Mouse (Mus musculus) heart, adult 2 months (tissue): ENCODE measurements at regions not wholly inside any gene's neighbourhood (a gene's known extent, or its start where the extent isn't known, plus 50 kb on each side); places are given as distances from the start of the nearest gene placed in this dataset.

Source experiments
- DNase-seq, 2 experiments: peaks; one replicate each; pipeline ENCODE4 v3.0.0; 2021
- H3K27ac ChIP-seq: fragments of 200-600 bp; 2 replicates; pipeline ENCODE4 v1.8.1; 2022
- H3K27me3 ChIP-seq: fragments of 200-500 bp; 2 replicates; pipeline ENCODE4 v1.6.1; 2012; ENCODE audit warnings: mild to moderate bottlenecking, low read length, inconsistent platforms, mixed read lengths; ENCODE audit not compliant: control insufficient read depth, insufficient read depth
- H3K36me3 ChIP-seq: fragments of 200-500 bp; 2 replicates; pipeline ENCODE4 v1.6.1; 2012; ENCODE audit warnings: low read length, inconsistent platforms; ENCODE audit not compliant: control insufficient read depth, insufficient read depth
- H3K4me1 ChIP-seq: fragments of 200-500 bp; 2 replicates; pipeline ENCODE4 v1.6.1; 2011; ENCODE audit warnings: low read length; ENCODE audit not compliant: control insufficient read depth, insufficient read depth
- H3K4me3 ChIP-seq: fragments of 200-600 bp; 2 replicates; pipeline ENCODE4 v1.8.1; 2022
- H3K79me2 ChIP-seq: fragments of 200-500 bp; replicated peaks from 2 replicates; pipeline ENCODE4 v1.6.1; 2012; ENCODE audit warnings: mild to moderate bottlenecking, inconsistent platforms, low read length, moderate library complexity, mixed read lengths; ENCODE audit not compliant: control insufficient read depth, insufficient read depth
- H3K9ac ChIP-seq: fragments of 200-500 bp; 2 replicates; pipeline ENCODE4 v1.6.1; 2012; ENCODE audit warnings: low read depth, mild to moderate bottlenecking, control low read depth, inconsistent platforms, low read length, mixed read lengths
- CTCF ChIP-seq: fragments of 200-600 bp; IDR thresholded peaks from 2 replicates; pipeline ENCODE4 v1.8.1; 2022; ENCODE audit warnings: antibody characterized with exemption, mild to moderate bottlenecking, moderate library complexity
- EP300 ChIP-seq: fragments of 200-500 bp; IDR thresholded peaks from 2 replicates; pipeline ENCODE4 v1.6.1; 2011; ENCODE audit warnings: low read depth, low read length, control low read depth; ENCODE audit not compliant: insufficient read depth
- POLR2A ChIP-seq: fragments of 200-500 bp; IDR thresholded peaks from 2 replicates; pipeline ENCODE4 v1.6.1; 2011; ENCODE audit warnings: mild to moderate bottlenecking, low read depth, low read length, control low read depth; ENCODE audit not compliant: insufficient read depth
- WGBS: fragments of 180-500 bp; shearing (Covaris S2); methylation state at CpG from one replicate; pipeline ENCODE4 v1.1.7; 2018; 5-methylcytosine and 5-hydroxymethylcytosine counted together
- intact Hi-C: fragments of 180-260 bp; cut with DNase I; formaldehyde crosslinking; loops from one replicate; pipeline ENCODE4 v1.15.1; 2025

DNA sequence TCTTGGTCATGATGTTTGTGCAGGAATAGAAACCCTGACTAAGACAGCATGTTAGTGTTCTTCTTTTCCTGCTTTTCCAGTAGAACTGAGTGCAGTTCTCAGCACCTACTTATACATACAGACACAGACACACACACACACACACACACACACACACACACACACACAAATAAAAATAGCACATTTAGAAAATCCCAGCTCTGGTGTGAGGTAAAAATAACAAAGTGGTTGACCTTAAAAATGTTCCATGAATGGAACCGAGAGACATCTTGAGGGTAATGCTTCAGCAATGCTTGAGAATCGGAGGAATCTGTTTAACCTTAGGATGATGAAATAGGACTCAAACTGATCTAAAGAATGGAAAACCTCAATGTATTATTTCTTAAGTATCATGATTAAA lies 84.4 kb upstream of the Ankrd1 start:
- peaks cover 2% of the 10 kb centered on the region; the same call in 1 of the 2 replicates for H3K4me1 ChIP-seq
- intact Hi-C loops, result no loop called here
- TF ChIP-seq EP300 (no peak), POLR2A (no peak), CTCF (no peak)
- H3K36me3 ChIP-seq, result no peaks in the 10 kb centered on the region
- H3K27ac ChIP-seq, result no peak overlapping the region
- 75% methylated on average over 2 of the region's 2 CpGs for WGBS
- H3K27me3 ChIP-seq, result no peaks in the 10 kb centered on the region
- H3K4me3 ChIP-seq, result no peak overlapping the region
- no peaks in the 10 kb centered on the region for H3K79me2 ChIP-seq
- DNase-seq, result no peak
- no peak overlapping the region for H3K9ac ChIP-seq

DNA sequence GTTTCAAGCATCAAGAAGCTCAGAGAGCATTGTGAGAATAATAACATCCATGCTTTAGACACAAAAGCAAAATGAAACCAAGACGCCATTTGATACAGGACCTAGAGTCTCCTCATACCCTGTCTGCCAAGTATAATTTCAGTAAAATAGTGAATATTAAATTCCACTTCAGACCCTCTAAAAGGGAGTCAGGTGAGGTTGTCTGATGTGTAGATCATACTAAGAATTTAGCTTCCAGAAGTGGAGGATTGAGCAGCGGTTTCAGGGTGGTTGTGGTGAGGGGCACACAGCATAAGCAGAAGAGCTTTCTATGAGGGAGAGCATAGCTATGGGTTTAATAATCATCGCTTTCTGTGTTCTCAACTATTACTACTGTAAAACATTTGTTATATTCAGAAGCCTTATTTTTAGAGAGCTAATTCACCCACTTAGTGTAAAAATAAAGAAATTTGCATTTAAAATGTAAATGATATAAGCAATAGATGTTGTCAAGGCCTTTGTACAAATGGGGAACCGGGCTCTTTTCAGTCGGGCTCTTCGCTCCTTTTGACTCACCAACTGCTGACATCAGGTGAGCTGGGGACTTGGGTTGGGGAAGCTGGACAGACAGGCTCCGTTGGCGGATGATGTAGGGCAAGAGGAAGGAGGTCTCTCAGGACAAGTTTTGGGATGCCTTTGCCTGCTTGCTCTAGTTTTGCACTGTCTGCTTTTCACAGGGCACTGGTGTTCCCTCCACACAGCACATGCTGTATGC lies 85.2 kb upstream of the Ankrd1 start:
- no peak overlapping the region for H3K9ac ChIP-seq
- no peaks in the 10 kb centered on the region for H3K36me3 ChIP-seq
- TF ChIP-seq POLR2A, result no peak
- no peak for TF ChIP-seq CTCF
- no peak for TF ChIP-seq EP300
- no peaks in the 10 kb centered on the region for H3K79me2 ChIP-seq
- H3K4me3 ChIP-seq, result no peak overlapping the region
- 94% methylated on average over 8 of the region's 8 CpGs for WGBS
- H3K27ac ChIP-seq, result no peak overlapping the region
- no peaks in the 10 kb centered on the region for H3K27me3 ChIP-seq
- intact Hi-C loops, result no loop called here
- no peak for DNase-seq
- H3K4me1 ChIP-seq, result peaks cover 2% of the 10 kb centered on the region; the same call in 1 of the 2 replicates

DNA sequence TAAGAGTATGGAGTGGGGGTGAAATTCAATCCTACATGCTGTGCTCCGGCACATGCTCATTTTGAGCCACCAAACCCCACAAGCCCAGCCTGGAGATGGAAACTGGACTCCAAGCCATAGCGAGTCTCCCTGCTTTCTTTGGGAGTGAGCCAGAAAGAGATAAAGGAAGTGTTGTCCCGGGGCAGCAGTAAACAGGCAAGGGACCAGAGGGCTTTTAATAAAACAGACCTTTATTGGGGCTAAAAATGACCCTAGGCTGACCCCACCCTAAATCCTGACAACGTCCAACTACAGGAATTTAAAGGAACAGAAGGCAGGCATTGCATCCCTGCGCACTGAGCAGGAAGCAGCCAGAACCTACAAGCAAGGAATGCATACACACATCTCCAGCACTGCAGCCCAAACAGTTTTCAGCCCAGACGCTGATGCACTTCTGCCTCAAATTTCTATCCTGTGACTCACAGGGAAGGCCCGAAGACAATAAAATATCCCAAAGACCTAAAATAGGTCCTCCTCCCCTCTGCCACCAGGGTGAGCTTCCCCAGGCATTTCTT lies 87.9 kb upstream of the Ankrd1 start:
- 5% methylated on average over 7 of the region's 7 CpGs for WGBS
- TF ChIP-seq CTCF (peak; percentile 26), EP300 (no peak), POLR2A (no peak)
- 0 out of 2 replicates have a peak overlapping the region, but pooled peaks have one; percentile 11 for H3K27ac ChIP-seq

DNA sequence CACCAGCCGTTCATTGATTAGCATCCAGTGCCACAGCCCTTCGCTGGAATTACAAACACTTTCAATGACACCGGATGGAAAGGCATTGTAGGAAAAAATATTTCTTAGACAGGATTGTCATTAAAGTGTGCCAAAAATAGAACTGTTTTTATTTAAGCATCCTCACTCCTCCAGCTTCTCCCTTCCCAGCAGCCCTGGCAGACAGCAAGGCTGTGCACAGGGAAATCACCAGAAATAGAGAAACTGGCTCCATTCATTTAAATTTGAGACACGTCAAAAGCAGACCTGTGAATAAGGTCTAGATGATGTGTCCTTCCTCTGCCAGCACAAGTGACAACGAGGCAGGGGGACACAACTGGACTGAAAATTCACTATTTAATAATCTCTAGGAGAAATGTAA lies 88.5 kb upstream of the Ankrd1 start:
- TF ChIP-seq EP300, result no peak
- Histone ChIP-seq H3K79me2 (no peaks in the 10 kb centered on the region), H3K36me3 (no peaks in the 10 kb centered on the region), H3K4me3 (no peak overlapping the region), H3K27me3 (no peaks in the 10 kb centered on the region), H3K9ac (no peak overlapping the region), H3K4me1 (peaks cover 2% of the 10 kb centered on the region; the same call in 1 of the 2 replicates), H3K27ac (no peak overlapping the region)
- no peak for DNase-seq
- WGBS, result 20% methylated on average over 5 of the region's 5 CpGs
- intact Hi-C loops, result no loop called here

More for the DNA sequence above, 87.9 kb upstream of the Ankrd1 start:
- H3K79me2 ChIP-seq, result no peaks in the 10 kb centered on the region
- H3K9ac ChIP-seq, result no peak overlapping the region
- H3K4me1 ChIP-seq, result peaks cover 2% of the 10 kb centered on the region; the same call in 1 of the 2 replicates
- no peaks in the 10 kb centered on the region for H3K36me3 ChIP-seq
- intact Hi-C loops, result no loop called here
- no peaks in the 10 kb centered on the region for H3K27me3 ChIP-seq
- DNase-seq, result peak in 1 of 2 experiments; percentile 18
- H3K4me3 ChIP-seq, result peak overlapping the region; percentile 16; the same call in 1 of the 2 replicates

DNA sequence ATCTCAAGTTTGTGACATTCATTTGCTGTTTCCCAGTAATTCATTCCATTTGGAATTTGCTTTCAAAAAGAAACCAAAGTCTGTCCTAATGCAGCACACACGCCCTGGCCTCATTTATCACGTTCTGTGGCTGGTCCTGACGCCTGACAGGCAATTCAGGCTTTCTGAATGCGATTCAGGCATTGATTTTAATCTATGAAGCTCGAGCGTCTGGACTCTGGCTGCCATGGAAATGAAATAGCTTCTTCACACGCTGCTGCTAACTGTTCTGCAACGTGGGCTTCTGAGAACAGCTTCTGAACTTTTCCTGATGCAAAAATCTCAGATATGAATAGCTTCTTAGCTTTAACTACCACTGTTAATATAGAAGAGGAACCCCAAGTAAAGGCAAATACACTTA lies 93.6 kb upstream of the Ankrd1 start:
- WGBS, result 53% methylated on average over 8 of the region's 8 CpGs
- H3K79me2 ChIP-seq, result no peaks in the 10 kb centered on the region
- no peaks in the 10 kb centered on the region; the same call in 1 of the 2 replicates for H3K36me3 ChIP-seq
- DNase-seq, result no peak
- intact Hi-C loops, result no loop called here
- no peak overlapping the region for H3K9ac ChIP-seq
- peaks cover 1% of the 10 kb centered on the region; the same call in 1 of the 2 replicates for H3K4me1 ChIP-seq
- TF ChIP-seq EP300, result no peak
- no peak for TF ChIP-seq POLR2A
- TF ChIP-seq CTCF, result no peak
- H3K27ac ChIP-seq, result no peak overlapping the region
- no peaks in the 10 kb centered on the region for H3K27me3 ChIP-seq
- no peak overlapping the region for H3K4me3 ChIP-seq
